Mouse (Mus musculus) embryonic facial prominence, embryonic 15.5 days (tissue): ENCODE data around the gene Fli1. TPM values are rescaled to one million over a fixed set of nuclear protein-coding genes. Genes with fewer than 3 reads are reported as not detected.

Experiments
- ATAC-seq: fragments of 200-750 bp; cut with Nextera tagmentation; 2 replicates; pipeline ENCODE4 v1.8.0; 2017; ENCODE audit warnings: low read depth, moderate TSS enrichment; ENCODE audit not compliant: insufficient number of reproducible peaks, low FRiP score, low TSS enrichment
- H3K27ac ChIP-seq: fragments of 300-500 bp; sonication (generic); replicated peaks from 2 replicates; pipeline ENCODE4 v1.5.1; 2015; ENCODE audit warnings: mild to moderate bottlenecking, inconsistent platforms
- H3K27me3 ChIP-seq: fragments of 300-500 bp; sonication (generic); 2 replicates; pipeline ENCODE4 v1.6.1; 2015; ENCODE audit warnings: inconsistent platforms
- H3K36me3 ChIP-seq: fragments of 300-500 bp; sonication (generic); 2 replicates; pipeline ENCODE4 v1.6.1; 2015; ENCODE audit warnings: mild to moderate bottlenecking, inconsistent platforms
- H3K4me1 ChIP-seq: fragments of 300-500 bp; sonication (generic); 2 replicates; pipeline ENCODE4 v1.6.1; 2015; ENCODE audit warnings: inconsistent platforms
- H3K4me2 ChIP-seq: fragments of 300-500 bp; sonication (generic); replicated peaks from 2 replicates; pipeline ENCODE4 v1.6.1; 2015; ENCODE audit warnings: mild to moderate bottlenecking, inconsistent platforms
- H3K4me3 ChIP-seq: fragments of 300-500 bp; sonication (generic); replicated peaks from 2 replicates; pipeline ENCODE4 v1.5.1; 2015; ENCODE audit warnings: mild to moderate bottlenecking, inconsistent platforms
- H3K9ac ChIP-seq: fragments of 300-500 bp; sonication (generic); 2 replicates; pipeline ENCODE4 v1.6.1; 2015; ENCODE audit warnings: inconsistent platforms
- H3K9me3 ChIP-seq: fragments of 300-500 bp; sonication (generic); replicated peaks from 2 replicates; pipeline ENCODE4 v1.6.1; 2016; ENCODE audit warnings: inconsistent platforms
- WGBS: fragments of 180-500 bp; shearing (Covaris S2); methylation state at CpG from one replicate; pipeline ENCODE4 v1.1.7; 2015; 5-methylcytosine and 5-hydroxymethylcytosine counted together
- polyA plus RNA-seq: library from polyadenylated mRNA; unstranded; fragments of >200 nt; fragmentation: Nextera tagmentation; extraction: Ambion mirVana; gene quantifications from 2 replicates; pipeline ENCODE4 v1.2.1, GENCODE M21; 2015

Fli1 gene
- polyA plus RNA-seq, 1 experiment from 2014 or later = 18.2 TPM

DNA sequence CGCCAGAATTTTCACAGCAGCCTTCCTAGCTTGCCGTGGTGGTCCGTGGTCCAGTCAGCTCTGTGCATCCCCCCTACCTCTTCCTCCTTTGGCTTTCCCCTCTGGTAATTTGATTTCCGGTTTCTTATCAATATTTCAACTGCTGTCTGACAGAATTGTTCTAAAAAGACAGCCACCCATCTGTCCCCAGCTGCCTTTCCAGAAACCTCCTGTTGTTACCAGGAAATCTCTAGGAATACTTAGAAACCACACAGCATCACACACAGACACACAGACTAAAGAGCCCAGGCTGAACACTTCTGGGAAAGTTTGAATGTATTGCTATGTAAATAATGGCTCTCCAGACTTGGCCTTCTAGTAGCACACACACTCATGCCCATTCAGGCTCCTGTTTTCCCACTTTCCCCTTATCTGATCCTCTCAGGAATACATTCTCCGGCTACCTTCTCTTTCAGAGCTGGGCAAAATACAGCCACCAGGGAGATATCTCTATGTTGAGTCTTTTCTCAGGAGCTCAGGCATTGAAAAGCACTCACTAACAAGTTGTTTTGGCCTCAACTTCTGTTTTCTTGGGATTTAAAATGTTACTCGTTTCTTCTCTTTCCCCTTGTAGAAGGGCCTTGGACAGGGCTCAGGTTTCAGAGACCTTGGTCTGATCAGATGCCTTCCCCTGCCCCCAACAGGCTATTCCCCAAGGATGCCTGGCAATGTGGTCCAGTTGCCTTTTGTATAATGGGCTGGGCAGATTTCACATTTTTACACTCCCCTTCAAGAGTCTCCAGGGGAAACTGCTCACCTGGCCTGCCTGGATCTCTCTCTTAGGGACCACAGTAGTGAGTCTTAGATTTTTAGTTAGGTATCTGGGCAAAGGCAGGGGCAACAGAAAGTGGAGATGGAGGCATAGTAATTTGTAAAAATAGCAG, 7.1 kb upstream of the Fli1 start:
- ATAC-seq = no peak
- Histone ChIP-seq H3K4me1 (peaks cover 56% of the 10 kb centered on the region), H3K27me3 (peaks cover 27% of the 10 kb centered on the region), H3K4me2 (no peak overlapping the region), H3K9me3 (no peaks in the 10 kb centered on the region), H3K36me3 (no peaks in the 10 kb centered on the region), H3K9ac (no peak overlapping the region), H3K4me3 (no peak overlapping the region), H3K27ac (no peak overlapping the region)
- WGBS = 18% methylated on average over 6 of the region's 6 CpGs

GRCm38 (mm10) chr9:32546731-32547130, 4.1 kb upstream of the Fli1 start:
- no peak for ATAC-seq
- Histone ChIP-seq H3K27me3 (peaks cover 46% of the 10 kb centered on the region), H3K4me1 (peaks cover 82% of the 10 kb centered on the region), H3K4me3 (no peak overlapping the region), H3K9ac (no peak overlapping the region), H3K36me3 (no peaks in the 10 kb centered on the region), H3K27ac (no peak overlapping the region), H3K4me2 (no peak overlapping the region), H3K9me3 (no peaks in the 10 kb centered on the region)
- 41% methylated on average over 2 of the region's 2 CpGs for WGBS

- 2% methylated on average over 40 of the region's 40 CpGs for WGBS
- peaks cover 52% of the 10 kb centered on the region for H3K27me3 ChIP-seq
- H3K4me3 ChIP-seq = peak overlapping the region; percentile 18; the same call in 1 of the 2 replicates
- no peaks in the 10 kb centered on the region for H3K9me3 ChIP-seq
- H3K4me2 ChIP-seq = peak overlapping the region; percentile 45
- H3K36me3 ChIP-seq = no peaks in the 10 kb centered on the region
- peak overlapping the region; percentile 77 for H3K27ac ChIP-seq
- ATAC-seq = peak; percentile 5; the same call in 1 of the 2 replicates
- H3K9ac ChIP-seq = no peak overlapping the region
- H3K4me1 ChIP-seq = peaks cover 84% of the 10 kb centered on the region
Observed at GRCm38 (mm10) chr9:32544731-32545661, 2.3 kb upstream of the Fli1 start.

- H3K27me3 ChIP-seq = peaks cover 57% of the 10 kb centered on the region
- ATAC-seq = peak; percentile 59
- peaks cover 77% of the 10 kb centered on the region for H3K4me1 ChIP-seq
- no peaks in the 10 kb centered on the region for H3K9me3 ChIP-seq
- WGBS = 8% methylated on average over 8 of the region's 8 CpGs
- H3K4me2 ChIP-seq = peak overlapping the region; percentile 90
- no peak overlapping the region for H3K9ac ChIP-seq
- H3K36me3 ChIP-seq = no peaks in the 10 kb centered on the region
- peak overlapping the region; percentile 66; the same call in 1 of the 2 replicates for H3K4me3 ChIP-seq
- H3K27ac ChIP-seq = peak overlapping the region; percentile 77
Observed at GRCm38 (mm10) chr9:32543923-32544575, 1.4 kb upstream of the Fli1 start.

GRCm38 (mm10) chr9:32543040-32543581, 450 bp upstream of the Fli1 start:
- H3K27me3 ChIP-seq = peaks cover 58% of the 10 kb centered on the region
- H3K9ac ChIP-seq = peak overlapping the region; percentile 45
- H3K36me3 ChIP-seq = no peaks in the 10 kb centered on the region
- 1% methylated on average over 18 of the region's 18 CpGs for WGBS
- no peaks in the 10 kb centered on the region for H3K9me3 ChIP-seq
- peak overlapping the region; percentile 77 for H3K27ac ChIP-seq
- peak overlapping the region; percentile 90 for H3K4me2 ChIP-seq
- H3K4me1 ChIP-seq = peaks cover 68% of the 10 kb centered on the region
- peak overlapping the region; percentile 66 for H3K4me3 ChIP-seq
- ATAC-seq = no peak

DNA sequence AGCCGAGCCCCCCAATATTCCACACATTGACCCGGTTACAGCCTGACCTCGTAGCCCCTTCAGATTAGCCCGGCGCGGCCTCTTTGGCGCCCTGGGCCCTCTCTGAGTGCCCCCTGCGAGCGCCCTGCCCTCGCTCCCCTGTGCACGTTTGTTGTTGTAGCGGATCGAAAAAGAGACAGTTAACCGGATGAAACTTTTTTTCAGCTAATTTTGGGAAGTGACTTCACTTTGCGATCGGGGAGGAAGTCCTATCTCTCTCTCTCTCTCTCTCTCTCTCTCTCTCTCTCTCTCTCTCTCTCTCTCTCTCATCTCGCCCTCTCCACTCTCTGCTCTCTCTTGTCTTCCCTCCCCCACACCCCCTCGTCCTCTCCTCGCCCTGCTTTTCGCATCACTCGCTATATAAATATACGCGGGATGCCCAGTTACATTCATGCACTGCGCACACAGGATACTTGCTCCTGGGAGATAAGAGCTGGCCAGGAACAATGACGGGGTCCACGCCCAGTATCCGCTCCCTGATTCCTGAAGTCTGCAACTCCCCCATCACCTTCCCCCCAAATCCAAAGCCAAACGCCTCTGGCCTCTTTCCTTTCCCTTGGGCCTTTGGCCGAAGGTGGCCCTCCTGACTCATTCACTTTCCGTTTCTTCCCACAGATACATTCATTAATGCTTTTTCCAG, 1.3 kb downstream of the Fli1 start:
- H3K9ac ChIP-seq = peak overlapping the region; percentile 76
- H3K4me2 ChIP-seq = peak overlapping the region; percentile 90
- peak overlapping the region; percentile 82 for H3K27ac ChIP-seq
- peaks cover 52% of the 10 kb centered on the region for H3K4me1 ChIP-seq
- H3K36me3 ChIP-seq = no peaks in the 10 kb centered on the region
- peaks cover 52% of the 10 kb centered on the region for H3K27me3 ChIP-seq
- H3K4me3 ChIP-seq = peak overlapping the region; percentile 66
- no peaks in the 10 kb centered on the region for H3K9me3 ChIP-seq
- ATAC-seq = no peak
- 0% methylated on average over 30 of the region's 30 CpGs for WGBS

DNA sequence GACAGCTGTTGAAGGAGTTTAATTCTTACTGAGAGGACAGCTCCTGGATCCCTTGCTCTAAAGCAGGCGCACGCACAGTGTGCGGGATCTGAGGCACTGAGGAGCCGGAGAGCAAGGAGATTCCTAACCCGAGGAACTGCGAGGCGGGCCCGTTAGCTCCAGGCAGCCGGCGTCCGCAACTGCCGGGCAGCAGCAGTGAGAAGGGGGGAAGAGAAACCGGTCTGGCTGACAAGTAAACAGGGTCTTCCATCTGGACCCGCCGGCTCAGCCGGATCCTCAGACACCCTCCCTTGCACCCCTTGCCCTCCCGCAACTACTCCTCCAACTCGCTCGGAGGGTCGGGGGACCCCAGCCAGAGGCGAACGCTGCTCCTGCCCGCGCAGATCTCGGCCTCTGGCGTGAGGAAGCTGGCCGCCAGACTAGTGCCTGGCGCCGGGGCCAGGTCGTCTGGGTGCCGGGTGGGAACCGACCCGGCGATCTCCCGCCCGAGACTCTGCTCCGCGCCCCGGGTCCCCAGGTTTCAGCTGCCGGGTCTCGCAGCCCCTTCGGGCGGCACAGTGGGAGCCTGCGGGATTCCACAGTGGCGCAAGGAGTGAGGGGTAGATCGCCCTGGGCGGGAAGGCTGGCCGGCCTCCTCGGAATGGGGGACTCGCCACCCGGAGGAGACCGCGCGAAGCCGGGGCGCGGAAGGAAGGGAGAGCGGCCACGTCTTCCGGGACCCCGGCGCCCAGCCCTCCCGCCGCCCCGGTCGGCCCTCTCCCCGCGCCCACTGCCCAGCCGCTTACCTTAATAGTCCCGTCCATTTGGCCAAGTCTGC, 2.0 kb downstream of the Fli1 start:
- Histone ChIP-seq H3K36me3 (no peaks in the 10 kb centered on the region), H3K4me1 (peaks cover 48% of the 10 kb centered on the region), H3K4me3 (peak overlapping the region; percentile 66), H3K9ac (peak overlapping the region; percentile 76), H3K4me2 (peak overlapping the region; percentile 90), H3K27ac (peak overlapping the region; percentile 82), H3K27me3 (peaks cover 44% of the 10 kb centered on the region), H3K9me3 (no peaks in the 10 kb centered on the region)
- WGBS = 0% methylated on average over 70 of the region's 70 CpGs
- ATAC-seq = no peak

DNA sequence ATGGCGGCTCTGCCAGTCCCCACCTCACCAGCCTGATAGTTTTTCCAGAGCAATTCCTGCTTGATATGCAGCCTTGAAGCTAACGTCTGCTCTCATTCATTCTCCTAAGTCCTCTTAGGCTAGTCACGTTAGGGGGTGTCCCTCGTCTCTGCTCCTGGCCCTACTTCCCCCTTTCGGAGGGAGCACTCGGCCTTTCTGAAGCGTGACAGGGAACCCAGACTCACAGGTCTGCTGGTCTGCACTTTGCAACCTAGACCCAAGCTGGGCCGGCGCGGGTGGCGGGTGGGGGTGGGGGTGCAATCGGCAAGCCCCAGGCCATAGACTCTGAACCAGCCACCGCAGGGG, 2.6 kb downstream of the Fli1 start:
- no peak; the same call in 1 of the 2 replicates for ATAC-seq
- no peaks in the 10 kb centered on the region for H3K9me3 ChIP-seq
- peak overlapping the region; percentile 82 for H3K27ac ChIP-seq
- peaks cover 42% of the 10 kb centered on the region for H3K4me1 ChIP-seq
- H3K4me3 ChIP-seq = peak overlapping the region; percentile 66
- H3K9ac ChIP-seq = peak overlapping the region; percentile 76
- H3K27me3 ChIP-seq = peaks cover 39% of the 10 kb centered on the region
- peak overlapping the region; percentile 90 for H3K4me2 ChIP-seq
- H3K36me3 ChIP-seq = no peaks in the 10 kb centered on the region
- WGBS = 4% methylated on average over 13 of the region's 13 CpGs

DNA sequence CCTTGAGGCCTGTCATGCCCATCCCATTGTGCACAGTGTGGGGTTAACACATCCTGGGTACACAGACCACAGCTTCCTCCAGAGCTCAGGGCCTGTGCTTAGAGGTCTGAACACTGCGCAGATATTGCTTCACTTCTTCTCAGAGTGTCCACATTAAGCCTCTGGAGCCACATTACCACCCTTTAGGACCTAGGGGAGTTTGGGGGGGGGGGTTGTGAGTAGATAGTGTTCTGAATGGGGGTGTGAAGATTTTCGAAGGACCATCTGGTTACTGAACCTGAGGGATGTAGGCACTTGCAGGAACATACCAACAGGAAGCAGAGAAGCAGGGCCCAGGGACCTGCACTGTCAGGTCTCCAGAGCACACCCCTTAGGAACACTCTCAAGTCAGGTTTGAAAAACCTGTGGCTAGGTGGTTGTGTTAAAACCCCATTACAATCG, 3.3 kb downstream of the Fli1 start:
- peaks cover 35% of the 10 kb centered on the region for H3K27me3 ChIP-seq
- peak overlapping the region; percentile 15; the same call in 1 of the 2 replicates for H3K4me2 ChIP-seq
- no peak overlapping the region for H3K9ac ChIP-seq
- no peak overlapping the region for H3K27ac ChIP-seq
- peaks cover 35% of the 10 kb centered on the region for H3K4me1 ChIP-seq
- WGBS = 49% methylated on average over 3 of the region's 3 CpGs
- H3K36me3 ChIP-seq = no peaks in the 10 kb centered on the region
- ATAC-seq = no peak
- H3K4me3 ChIP-seq = 0 out of 2 replicates have a peak overlapping the region, but pooled peaks have one; percentile 7
- no peaks in the 10 kb centered on the region for H3K9me3 ChIP-seq
